Mouse (Mus musculus) midbrain, embryonic 11.5 days (tissue): ENCODE results near the gene Kiz. TPM values are rescaled to one million over a fixed set of nuclear protein-coding genes. Genes with fewer than 3 reads are reported as not detected.

Experiments
- ATAC-seq: fragments of 200-750 bp; cut with Nextera tagmentation; 2 replicates; pipeline ENCODE4 v1.8.0; 2017; ENCODE audit warnings: moderate TSS enrichment, moderate library complexity; ENCODE audit not compliant: low FRiP score
- DNase-seq: peaks from one replicate; pipeline ENCODE4 v3.0.0; 2015; ENCODE audit warnings: low spot score; ENCODE audit errors: missing footprints
- H3K27ac ChIP-seq: fragments of 300-500 bp; sonication (generic); 2 replicates; pipeline ENCODE4 v1.5.1; 2014; ENCODE audit warnings: low read depth, low read length
- H3K27me3 ChIP-seq: fragments of 300-500 bp; sonication (generic); 2 replicates; pipeline ENCODE4 v1.6.1; 2014; ENCODE audit warnings: mild to moderate bottlenecking, low read length, moderate library complexity, mixed read lengths; ENCODE audit not compliant: control insufficient read depth, insufficient read depth
- H3K36me3 ChIP-seq: fragments of 300-500 bp; sonication (generic); 2 replicates; pipeline ENCODE4 v1.6.1; 2014; ENCODE audit warnings: mild to moderate bottlenecking, low read length, moderate library complexity, mixed read lengths; ENCODE audit not compliant: control insufficient read depth, insufficient read depth
- H3K4me1 ChIP-seq: fragments of 300-500 bp; sonication (generic); 2 replicates; pipeline ENCODE4 v1.6.1; 2014; ENCODE audit warnings: low read length; ENCODE audit not compliant: control insufficient read depth, insufficient read depth
- H3K4me2 ChIP-seq: fragments of 300-500 bp; sonication (generic); 2 replicates; pipeline ENCODE4 v1.6.1; 2014; ENCODE audit warnings: mild to moderate bottlenecking, moderate library complexity
- H3K4me3 ChIP-seq: fragments of 300-500 bp; sonication (generic); 2 replicates; pipeline ENCODE4 v1.5.1; 2014; ENCODE audit warnings: low read depth, low read length
- H3K9ac ChIP-seq: fragments of 300-500 bp; sonication (generic); 2 replicates; pipeline ENCODE4 v1.6.1; 2014; ENCODE audit warnings: low read length
- H3K9me3 ChIP-seq: fragments of 300-500 bp; sonication (generic); 2 replicates; pipeline ENCODE4 v1.6.1; 2016; ENCODE audit warnings: low read length; ENCODE audit not compliant: control insufficient read depth
- WGBS: fragments of 180-500 bp; shearing (Covaris S2); extraction: QIAGEN DNeasy Blood & Tissue Kit; methylation state at CpG from one replicate; pipeline ENCODE4 v1.1.7; 2014; 5-methylcytosine and 5-hydroxymethylcytosine counted together
- polyA plus RNA-seq: library from polyadenylated mRNA; unstranded; fragments of >200 nt; fragmentation: Nextera tagmentation; extraction: Ambion mirVana; gene quantifications from 2 replicates; pipeline ENCODE4 v1.2.1, GENCODE M21; 2014

Kiz gene
- 37.4 and 38.0 TPM in 2 replicates for polyA plus RNA-seq

DNA sequence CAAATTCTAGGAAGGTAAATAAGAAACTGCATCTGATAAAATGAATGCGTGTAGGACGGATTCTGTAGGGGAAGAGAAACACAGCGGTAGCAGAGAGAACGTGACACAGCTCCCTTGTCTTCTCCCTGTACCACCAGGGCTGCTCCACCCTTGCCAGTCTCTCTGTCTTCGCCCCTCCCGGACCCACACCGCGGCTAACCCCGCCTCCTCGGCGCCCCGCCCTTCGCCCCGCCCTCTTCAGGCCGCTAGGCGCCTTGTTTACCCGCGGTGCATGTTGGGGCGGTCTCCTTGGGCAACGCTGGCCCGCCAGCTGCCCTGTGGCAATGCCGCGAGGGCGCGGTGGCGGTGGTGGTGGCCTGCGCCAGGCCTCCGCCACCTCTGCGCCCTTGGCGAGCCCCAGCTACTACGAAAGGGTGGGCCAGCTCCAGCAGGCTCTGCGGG lies at the start of gene Kiz:
Gene Kiz, plus strand, starts transcription at position 266 of the 441 bp plus-strand sequence.
- Histone ChIP-seq H3K27me3 (no peaks in the 10 kb centered on the region), H3K4me1 (no peaks in the 10 kb centered on the region), H3K9ac (peak within 1 kb of the TSS; percentile 88), H3K4me2 (peak within 1 kb of the TSS; percentile 85), H3K36me3 (no peaks in the 10 kb centered on the region), H3K27ac (peak within 1 kb of the TSS; percentile 76), H3K4me3 (peak within 1 kb of the TSS; percentile 77), H3K9me3 (no peaks in the 10 kb centered on the region)
- under 1% methylated on average over 31 of the region's 32 CpGs for WGBS
- DNase-seq (peak; percentile 100), ATAC-seq (peak; percentile 99)

DNA sequence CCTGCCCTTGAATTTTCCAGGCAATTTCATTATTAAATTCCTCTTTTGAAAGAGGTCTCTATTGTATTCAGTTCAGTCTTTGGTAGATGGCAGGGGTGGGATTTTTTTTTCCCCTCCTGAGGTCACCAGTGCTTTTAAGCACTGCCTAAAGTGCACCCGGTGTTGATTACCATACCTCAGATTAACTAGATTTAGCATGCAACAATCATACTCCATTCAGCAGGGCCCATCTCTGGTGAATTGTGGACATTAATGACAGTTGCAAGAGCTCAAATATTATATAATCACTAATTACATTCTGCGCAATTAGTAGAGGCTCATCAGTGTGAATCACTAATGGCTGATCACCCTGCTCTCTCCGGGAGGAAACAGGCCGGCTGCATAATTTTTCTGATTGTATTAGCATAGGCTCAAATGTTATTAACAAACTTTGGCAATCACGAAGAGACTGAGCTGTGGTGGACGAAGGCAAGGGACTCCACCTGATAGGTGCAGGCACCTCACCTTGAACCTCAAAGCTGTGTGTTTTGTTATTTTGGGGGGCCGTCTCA lies 45.9 kb upstream of the Kiz start:
- H3K27me3 ChIP-seq: no peaks in the 10 kb centered on the region
- H3K36me3 ChIP-seq: no peaks in the 10 kb centered on the region
- no peak overlapping the region for H3K27ac ChIP-seq
- 89% methylated on average over 7 of the region's 7 CpGs for WGBS
- no peak overlapping the region for H3K4me3 ChIP-seq
- H3K4me2 ChIP-seq: no peak overlapping the region
- H3K9me3 ChIP-seq: no peaks in the 10 kb centered on the region
- no peak for DNase-seq
- no peak for ATAC-seq
- H3K4me1 ChIP-seq: 0 out of 2 replicates have a peak, but pooled peaks cover 3% of the 10 kb centered on the region
- no peak overlapping the region for H3K9ac ChIP-seq

DNA sequence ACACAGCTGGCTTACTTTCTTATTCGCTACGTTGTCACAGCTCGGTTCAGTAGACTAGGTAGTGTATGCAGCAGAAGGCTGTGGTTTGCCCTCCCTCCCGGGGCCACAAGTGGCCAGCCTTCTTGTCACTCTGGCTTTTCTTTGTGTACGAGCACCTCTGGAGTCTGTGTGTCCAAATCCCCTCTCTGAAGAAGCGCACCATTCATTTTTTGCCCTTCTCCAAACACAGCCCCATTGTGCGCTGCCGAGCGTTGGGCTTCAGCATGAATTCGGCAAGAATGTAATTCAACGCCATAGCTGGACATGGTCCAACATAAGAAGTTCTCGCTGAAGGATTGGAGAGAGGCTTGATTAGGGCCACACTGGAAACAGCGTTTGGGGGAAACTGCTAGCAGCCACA lies 45.0 kb upstream of the Kiz start:
- no peak overlapping the region for H3K9ac ChIP-seq
- DNase-seq (peak; percentile 89), ATAC-seq (peak; percentile 83)
- no peak overlapping the region for H3K4me2 ChIP-seq
- H3K9me3 ChIP-seq: no peaks in the 10 kb centered on the region
- no peaks in the 10 kb centered on the region for H3K27me3 ChIP-seq
- no peak overlapping the region for H3K27ac ChIP-seq
- H3K4me3 ChIP-seq: no peak overlapping the region
- 46% methylated on average over 13 of the region's 13 CpGs for WGBS
- no peaks in the 10 kb centered on the region for H3K36me3 ChIP-seq
- H3K4me1 ChIP-seq: 0 out of 2 replicates have a peak, but pooled peaks cover 3% of the 10 kb centered on the region

DNA sequence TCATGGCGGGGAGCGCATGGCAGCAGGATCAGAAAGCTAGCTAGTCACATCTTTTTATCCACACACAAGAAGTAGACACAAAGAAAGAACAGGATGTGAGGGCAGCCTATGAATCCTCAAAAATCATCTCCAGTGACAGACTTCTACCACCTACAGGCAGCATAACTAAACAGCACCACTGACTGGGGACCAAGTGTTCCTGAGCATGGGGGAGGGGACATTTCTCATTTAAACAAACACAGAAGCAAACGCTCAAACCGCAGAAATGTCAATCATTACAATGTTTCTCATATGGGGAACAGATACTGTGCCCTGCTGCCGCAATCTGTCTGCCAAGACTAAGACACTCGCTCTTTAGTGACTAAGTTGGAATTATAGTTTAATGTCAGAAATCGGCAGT lies 40.7 kb upstream of the Kiz start:
- H3K27ac ChIP-seq: no peak overlapping the region
- H3K9ac ChIP-seq: no peak overlapping the region
- H3K9me3 ChIP-seq: no peaks in the 10 kb centered on the region
- DNase-seq (peak; percentile 45), ATAC-seq (no peak)
- WGBS: 89% methylated on average over 7 of the region's 7 CpGs
- H3K36me3 ChIP-seq: no peaks in the 10 kb centered on the region
- 0 out of 2 replicates have a peak, but pooled peaks cover 3% of the 10 kb centered on the region for H3K4me1 ChIP-seq
- no peaks in the 10 kb centered on the region for H3K27me3 ChIP-seq
- H3K4me3 ChIP-seq: no peak overlapping the region
- no peak overlapping the region for H3K4me2 ChIP-seq

DNA sequence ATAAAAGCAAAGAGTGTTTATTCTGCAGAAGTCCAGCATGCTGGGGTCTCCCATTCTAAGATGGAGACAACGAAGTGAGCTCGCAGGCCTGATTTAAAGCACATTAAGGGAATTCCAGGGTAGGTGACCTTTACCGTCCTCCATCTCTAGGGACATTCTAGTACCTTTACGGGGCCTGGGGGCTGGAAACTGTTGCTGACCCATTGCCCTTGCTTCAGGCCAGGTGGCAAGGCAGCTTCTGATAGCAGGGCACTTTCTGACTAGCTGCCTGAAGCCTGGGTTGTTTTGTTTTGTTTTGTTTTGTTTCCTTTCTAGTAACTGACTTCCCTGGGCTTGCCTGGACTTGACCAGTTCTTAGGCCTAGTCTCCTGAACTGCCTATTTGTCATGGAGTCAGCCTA lies 36.6 kb upstream of the Kiz start:
- H3K4me2 ChIP-seq: no peak overlapping the region
- H3K9ac ChIP-seq: no peak overlapping the region
- H3K4me3 ChIP-seq: no peak overlapping the region
- ATAC-seq (no peak), DNase-seq (no peak)
- peaks cover 10% of the 10 kb centered on the region; the same call in 1 of the 2 replicates for H3K4me1 ChIP-seq
- no peak overlapping the region for H3K27ac ChIP-seq
- H3K9me3 ChIP-seq: no peaks in the 10 kb centered on the region
- WGBS: 92% methylated on average over 4 of the region's 4 CpGs
- H3K36me3 ChIP-seq: no peaks in the 10 kb centered on the region
- H3K27me3 ChIP-seq: no peaks in the 10 kb centered on the region

DNA sequence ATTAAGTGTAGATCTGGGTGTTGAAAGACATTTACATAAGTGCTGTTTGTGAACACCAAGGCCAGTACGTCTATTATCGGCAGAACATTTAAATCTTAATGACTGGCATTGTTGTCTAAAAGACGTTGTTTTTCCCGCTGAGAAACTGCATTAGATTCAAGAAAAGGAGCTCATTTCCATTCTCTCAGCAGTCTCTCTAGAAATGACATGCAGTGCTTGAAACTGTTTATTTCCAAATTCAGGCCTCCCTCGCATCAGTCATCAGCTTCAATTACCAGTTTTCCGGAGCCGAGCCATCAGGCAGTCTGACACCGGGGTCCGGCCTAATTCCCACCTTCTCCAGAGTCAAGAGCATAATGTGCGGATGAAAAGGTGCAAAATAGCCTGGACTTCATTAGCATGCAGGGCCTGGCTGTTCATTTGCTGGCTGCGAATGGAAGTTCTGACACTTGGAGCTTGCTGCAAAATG lies 32.1 kb upstream of the Kiz start:
- no peak overlapping the region for H3K4me3 ChIP-seq
- DNase-seq (peak; percentile 84), ATAC-seq (peak; percentile 35; the same call in 1 of the 2 replicates)
- no peaks in the 10 kb centered on the region for H3K9me3 ChIP-seq
- peaks cover 5% of the 10 kb centered on the region; the same call in 1 of the 2 replicates for H3K27me3 ChIP-seq
- no peaks in the 10 kb centered on the region for H3K36me3 ChIP-seq
- H3K9ac ChIP-seq: no peak overlapping the region
- H3K27ac ChIP-seq: no peak overlapping the region; the same call in 1 of the 2 replicates
- no peak overlapping the region for H3K4me2 ChIP-seq
- 35% methylated on average over 11 of the region's 11 CpGs for WGBS
- H3K4me1 ChIP-seq: peaks cover 11% of the 10 kb centered on the region; the same call in 1 of the 2 replicates

DNA sequence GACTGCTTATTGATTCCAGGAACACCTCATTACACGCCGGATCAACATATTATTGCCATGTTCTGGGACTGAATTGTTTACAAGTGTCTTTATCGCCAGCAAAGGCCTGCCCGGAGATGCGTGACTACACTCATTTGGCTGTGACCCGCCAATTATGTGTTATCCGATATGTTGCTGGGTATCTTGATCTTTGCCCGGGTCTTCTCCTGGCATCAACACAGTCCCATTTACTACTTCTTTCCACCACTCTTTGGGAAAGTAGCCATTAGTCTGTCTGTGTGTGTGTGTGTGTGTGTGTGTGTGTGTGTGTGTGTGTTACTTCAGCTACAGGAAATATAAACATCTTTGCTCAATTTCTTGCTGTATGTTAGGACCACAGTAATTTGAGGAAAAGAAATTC lies 31.6 kb upstream of the Kiz start:
- DNase-seq (peak; percentile 75), ATAC-seq (peak; percentile 35; the same call in 1 of the 2 replicates)
- H3K27ac ChIP-seq: no peak overlapping the region
- no peaks in the 10 kb centered on the region for H3K36me3 ChIP-seq
- no peak overlapping the region for H3K9ac ChIP-seq
- H3K4me3 ChIP-seq: no peak overlapping the region
- no peak overlapping the region for H3K4me2 ChIP-seq
- WGBS: 51% methylated on average over 8 of the region's 8 CpGs
- peaks cover 10% of the 10 kb centered on the region for H3K27me3 ChIP-seq
- H3K9me3 ChIP-seq: no peaks in the 10 kb centered on the region
- peaks cover 11% of the 10 kb centered on the region; the same call in 1 of the 2 replicates for H3K4me1 ChIP-seq

DNA sequence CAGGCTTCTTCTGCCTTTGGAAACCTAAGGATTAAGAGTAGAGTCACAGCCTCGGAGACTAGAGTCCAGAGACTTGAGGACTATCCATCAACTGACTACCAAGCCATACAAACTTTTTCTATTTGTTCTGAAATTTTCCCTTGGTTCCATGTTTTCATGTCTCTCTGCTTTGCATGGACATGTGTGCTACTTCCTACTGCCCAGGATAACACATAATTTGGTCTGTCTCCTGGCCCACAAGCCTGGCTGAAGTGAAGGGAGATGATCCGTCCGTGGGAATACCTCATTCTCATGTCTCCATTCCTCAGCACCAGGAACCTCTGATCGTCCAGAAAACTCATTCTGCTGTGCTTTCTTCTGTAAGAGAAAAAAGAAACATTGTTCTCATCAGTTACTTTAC lies 27.7 kb upstream of the Kiz start:
- peaks cover 11% of the 10 kb centered on the region; the same call in 1 of the 2 replicates for H3K4me1 ChIP-seq
- no peak overlapping the region for H3K4me2 ChIP-seq
- DNase-seq: peak; percentile 65
- H3K27ac ChIP-seq: no peak overlapping the region
- no peak overlapping the region for H3K9ac ChIP-seq
- H3K4me3 ChIP-seq: no peak overlapping the region
- 89% methylated on average over 4 of the region's 4 CpGs for WGBS
- H3K36me3 ChIP-seq: no peaks in the 10 kb centered on the region
- ATAC-seq: no peak
- no peaks in the 10 kb centered on the region for H3K9me3 ChIP-seq
- peaks cover 40% of the 10 kb centered on the region for H3K27me3 ChIP-seq

DNA sequence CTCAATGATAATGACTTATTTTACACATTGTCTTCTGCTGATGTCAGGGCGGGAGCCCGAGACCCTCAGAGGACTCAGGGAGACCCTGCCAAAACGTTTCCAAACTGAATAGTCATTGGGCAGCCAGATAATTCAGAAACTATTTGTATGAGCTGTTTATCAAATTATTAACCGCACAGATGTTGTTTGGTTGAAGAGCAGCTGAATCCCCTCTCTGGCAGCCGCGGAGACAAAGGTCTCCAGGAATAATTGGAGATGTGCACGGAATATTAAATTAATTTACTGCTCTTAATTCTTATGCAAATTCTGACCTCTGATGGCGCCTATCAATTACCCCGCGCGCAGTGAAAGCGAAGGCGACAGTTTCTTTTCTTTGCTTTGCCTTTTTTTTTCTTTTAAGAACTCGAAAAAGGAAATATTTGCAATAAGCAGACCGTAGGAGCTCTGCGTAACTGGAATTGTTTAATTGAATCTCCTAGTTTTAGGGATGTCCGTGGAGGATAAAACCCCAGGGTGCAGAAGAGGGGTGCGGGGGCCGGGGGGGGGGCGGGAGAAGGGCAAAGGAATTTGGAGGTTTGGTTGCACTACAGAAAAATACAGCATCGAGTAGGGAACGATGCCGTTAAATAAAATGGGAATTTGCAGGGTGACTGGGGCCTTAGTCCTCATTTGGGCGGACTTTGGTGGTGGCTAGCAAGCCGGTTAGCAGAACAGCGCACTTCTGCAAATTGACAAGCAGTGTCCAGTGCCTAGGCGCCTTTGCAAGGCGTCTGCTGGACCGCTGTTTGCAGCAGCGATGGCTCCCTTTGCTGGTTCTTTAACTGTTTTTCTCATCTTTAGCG lies 22.2 kb upstream of the Kiz start:
- H3K9ac ChIP-seq: peak overlapping the region; percentile 58; the same call in 1 of the 2 replicates
- peaks cover 72% of the 10 kb centered on the region for H3K27me3 ChIP-seq
- H3K9me3 ChIP-seq: no peaks in the 10 kb centered on the region
- H3K4me2 ChIP-seq: peak overlapping the region; percentile 37
- 2% methylated on average over 30 of the region's 31 CpGs for WGBS
- H3K4me3 ChIP-seq: peak overlapping the region; percentile 28
- H3K36me3 ChIP-seq: no peaks in the 10 kb centered on the region
- peak overlapping the region; percentile 85 for H3K27ac ChIP-seq
- peaks cover 11% of the 10 kb centered on the region for H3K4me1 ChIP-seq
- 0 out of 2 replicates have a peak, but pooled peaks have one; percentile 6 for ATAC-seq
- peak; percentile 92 for DNase-seq
